Mouse (Mus musculus): ENCODE results near the gene Bex2. TPM values are rescaled to one million over a fixed set of nuclear protein-coding genes. Genes with fewer than 3 reads are reported as not detected.
"Not testable (repeated sequence)": the region's sequence is repeated elsewhere in the genome, so short reads cannot be mapped to it uniquely, and the experiment has no call there.

The Bex2 gene
- polyA plus RNA-seq, 2 experiments: 52.3 to 65.5 TPM

GRCm38 (mm10) chrX:136060698-136061097 is 7.3 kb downstream of the Bex2 start:
- no peak overlapping the region for H3K9ac ChIP-seq (ENCODE audit: low read depth, low read length, severe bottlenecking)
- no peak for TF ChIP-seq POLR2A (IDR thresholded peaks at IDR 0.05; ENCODE audit: borderline replicate concordance, extremely low read depth, insufficient read depth, insufficient read length)
- no peaks in the 10 kb centered on the region; the same call in 1 of the 2 replicates for H3K27me3 ChIP-seq (ENCODE audit: control insufficient read depth, insufficient read depth, low read length)
- H3K36me3 ChIP-seq (ENCODE audit: control insufficient read depth, insufficient read depth, low read length): no peaks in the 10 kb centered on the region
- no peak for ATAC-seq (ENCODE audit: low FRiP score, low read depth)
- no peak for DNase-seq (ENCODE audit: low spot score)
- no peaks in the 10 kb centered on the region for H3K9me3 ChIP-seq (ENCODE audit: control insufficient read depth, low read length)
- no peaks in the 10 kb centered on the region for H3K4me1 ChIP-seq (ENCODE audit: control insufficient read depth, insufficient read depth, low read length)
- H3K27ac ChIP-seq (replicated peaks; ENCODE audit: low read depth, low read length): no peak overlapping the region
- H3K4me2 ChIP-seq (replicated peaks; ENCODE audit: low read depth, low read length, severe bottlenecking): no peak overlapping the region
- no peak overlapping the region for H3K4me3 ChIP-seq (replicated peaks; ENCODE audit: low read length)
- WGBS: 86% methylated on average over 1 of the region's 1 CpGs

- H3K9ac ChIP-seq (ENCODE audit: low read depth, low read length, severe bottlenecking): no peak overlapping the region
- no peak overlapping the region for H3K4me3 ChIP-seq (replicated peaks; ENCODE audit: low read length)
- H3K4me2 ChIP-seq (replicated peaks; ENCODE audit: low read depth, low read length, severe bottlenecking): no peak overlapping the region
- H3K27me3 ChIP-seq (ENCODE audit: control insufficient read depth, insufficient read depth, low read length): no peaks in the 10 kb centered on the region
- H3K9me3 ChIP-seq (ENCODE audit: control insufficient read depth, low read length): no peaks in the 10 kb centered on the region
- no peak for TF ChIP-seq POLR2A (IDR thresholded peaks at IDR 0.05; ENCODE audit: borderline replicate concordance, extremely low read depth, insufficient read depth, insufficient read length)
- ATAC-seq (ENCODE audit: low FRiP score, low read depth): no peak
- WGBS: 77% methylated on average over 2 of the region's 2 CpGs
- H3K27ac ChIP-seq (replicated peaks; ENCODE audit: low read depth, low read length): no peak overlapping the region
- no peaks in the 10 kb centered on the region for H3K36me3 ChIP-seq (ENCODE audit: control insufficient read depth, insufficient read depth, low read length)
- H3K4me1 ChIP-seq (ENCODE audit: control insufficient read depth, insufficient read depth, low read length): no peaks in the 10 kb centered on the region
- no peak for DNase-seq (ENCODE audit: low spot score)
Observed at GRCm38 (mm10) chrX:136051219-136051618, 16.8 kb downstream of the Bex2 start.

GRCm38 (mm10) chrX:136047528-136047927 is 20.5 kb downstream of the Bex2 start:
- H3K4me1 ChIP-seq (ENCODE audit: control insufficient read depth, insufficient read depth, low read length): no peaks in the 10 kb centered on the region
- no peaks in the 10 kb centered on the region for H3K9me3 ChIP-seq (ENCODE audit: control insufficient read depth, low read length)
- no peak overlapping the region for H3K27ac ChIP-seq (replicated peaks; ENCODE audit: low read depth, low read length)
- peak; percentile 70 for DNase-seq (ENCODE audit: low spot score)
- no peak overlapping the region for H3K4me3 ChIP-seq (replicated peaks; ENCODE audit: low read length)
- no peak overlapping the region for H3K4me2 ChIP-seq (replicated peaks; ENCODE audit: low read depth, low read length, severe bottlenecking)
- no peaks in the 10 kb centered on the region for H3K27me3 ChIP-seq (ENCODE audit: control insufficient read depth, insufficient read depth, low read length)
- TF ChIP-seq POLR2A (IDR thresholded peaks at IDR 0.05; ENCODE audit: borderline replicate concordance, extremely low read depth, insufficient read depth, insufficient read length): no peak
- no peak for ATAC-seq (ENCODE audit: low FRiP score, low read depth)
- H3K36me3 ChIP-seq (ENCODE audit: control insufficient read depth, insufficient read depth, low read length): no peaks in the 10 kb centered on the region
- H3K9ac ChIP-seq (ENCODE audit: low read depth, low read length, severe bottlenecking): no peak overlapping the region
- WGBS: 20% methylated on average over 5 of the region's 5 CpGs

DNA sequence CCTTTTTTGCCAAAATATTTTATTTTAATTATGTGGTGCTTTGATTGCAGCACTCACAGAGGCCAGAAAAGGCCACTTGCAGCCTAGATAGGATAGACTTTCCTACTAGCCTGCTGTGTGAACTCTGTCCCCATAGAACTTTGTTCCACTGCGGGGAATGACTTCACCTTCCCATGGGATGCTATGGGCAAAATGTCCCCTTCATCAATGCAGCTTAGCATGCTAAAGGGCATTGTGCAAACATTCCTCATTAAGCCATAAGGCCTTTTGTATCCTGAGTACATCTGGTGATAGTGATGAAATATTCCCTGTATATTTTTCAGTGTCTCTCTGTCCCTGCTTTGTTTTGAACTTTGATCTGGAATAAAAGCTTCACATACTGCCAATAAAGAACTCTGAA is 24.3 kb downstream of the Bex2 start:
- Histone ChIP-seq H3K4me3 (replicated peaks; ENCODE audit: low read length) (no peak overlapping the region), H3K9ac (ENCODE audit: low read depth, low read length, severe bottlenecking) (no peak overlapping the region), H3K27ac (replicated peaks; ENCODE audit: low read depth, low read length) (no peak overlapping the region), H3K9me3 (ENCODE audit: control insufficient read depth, low read length) (no peaks in the 10 kb centered on the region), H3K36me3 (ENCODE audit: control insufficient read depth, insufficient read depth, low read length) (no peaks in the 10 kb centered on the region), H3K4me2 (replicated peaks; ENCODE audit: low read depth, low read length, severe bottlenecking) (no peak overlapping the region), H3K27me3 (ENCODE audit: control insufficient read depth, insufficient read depth, low read length) (no peaks in the 10 kb centered on the region), H3K4me1 (ENCODE audit: control insufficient read depth, insufficient read depth, low read length) (no peaks in the 10 kb centered on the region)
- DNase-seq (ENCODE audit: low spot score) (no peak), ATAC-seq (ENCODE audit: low FRiP score, low read depth) (no peak)
- TF ChIP-seq POLR2A (IDR thresholded peaks at IDR 0.05; ENCODE audit: borderline replicate concordance, extremely low read depth, insufficient read depth, insufficient read length): no peak
- WGBS: 100% methylated on average over 1 of the region's 1 CpGs

DNA sequence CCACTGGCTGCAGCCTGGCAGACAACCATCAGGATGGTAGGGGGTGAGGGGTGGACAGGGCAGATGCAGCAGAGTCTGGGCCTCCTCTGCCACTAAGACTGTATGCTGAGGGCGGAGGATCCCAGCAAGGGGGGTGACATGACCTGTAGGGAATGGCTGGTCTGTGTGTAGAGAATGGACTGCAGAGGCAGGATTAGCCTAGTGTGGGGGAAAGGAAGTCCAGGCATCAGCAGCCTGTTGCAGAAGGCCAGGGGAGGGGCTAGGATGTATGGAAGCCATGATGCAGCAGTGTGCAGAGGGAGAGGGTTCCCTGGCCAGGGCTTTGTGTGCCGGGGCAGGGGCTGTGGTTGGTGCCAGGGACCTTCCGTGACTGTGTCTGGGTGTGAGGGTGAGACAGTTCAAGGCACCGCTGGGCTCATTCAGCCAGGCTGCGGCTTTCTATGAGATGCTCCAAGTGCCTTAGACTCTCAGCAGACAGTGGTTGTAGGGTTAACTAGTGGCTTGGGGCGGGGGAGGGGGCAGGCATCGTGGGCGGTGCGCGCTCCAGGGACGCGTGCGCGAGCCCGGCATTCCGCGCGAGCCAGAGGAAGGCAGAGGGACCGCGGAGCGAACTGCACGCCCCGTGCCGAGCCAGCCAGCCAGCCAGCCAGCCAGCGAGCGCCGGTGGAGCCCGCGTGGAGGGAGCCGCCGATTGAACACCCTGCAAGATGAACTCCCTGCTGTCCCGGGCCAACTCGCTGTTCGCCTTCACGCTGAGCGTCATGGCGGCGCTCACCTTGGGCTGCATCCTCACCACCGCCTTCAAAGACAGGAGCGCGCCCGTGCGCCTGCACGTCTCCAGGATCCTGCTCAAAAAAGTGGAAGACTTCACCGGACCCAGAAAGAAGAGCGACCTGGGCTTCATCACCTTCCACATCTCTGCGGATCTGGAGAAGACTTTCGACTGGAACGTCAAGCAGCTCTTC is 35.0 kb downstream of the Bex2 start, which contains the start of gene Arxes1:
Gene Arxes1 (plus strand): TSS at position 569 of the 965 bp plus-strand sequence.
- H3K27me3 ChIP-seq (ENCODE audit: control insufficient read depth, insufficient read depth, low read length); H3K36me3 ChIP-seq (ENCODE audit: control insufficient read depth, insufficient read depth, low read length); H3K9ac ChIP-seq (ENCODE audit: low read depth, low read length, severe bottlenecking); H3K4me1 ChIP-seq (ENCODE audit: control insufficient read depth, insufficient read depth, low read length); H3K9me3 ChIP-seq (ENCODE audit: control insufficient read depth, low read length); H3K27ac ChIP-seq (replicated peaks; ENCODE audit: low read depth, low read length); DNase-seq (ENCODE audit: low spot score): not testable (repeated sequence)
- peak within 1 kb of the TSS; percentile 42 for H3K4me2 ChIP-seq (replicated peaks; ENCODE audit: low read depth, low read length, severe bottlenecking)
- ATAC-seq (ENCODE audit: low FRiP score, low read depth): peak; percentile 95
- H3K4me3 ChIP-seq (replicated peaks; ENCODE audit: low read length): peak within 1 kb of the TSS; percentile 20
- 17% methylated on average over 4 of the region's 49 CpGs for WGBS
